Mouse (Mus musculus): ENCODE measurements around the gene Cyp26c1.

DNA sequence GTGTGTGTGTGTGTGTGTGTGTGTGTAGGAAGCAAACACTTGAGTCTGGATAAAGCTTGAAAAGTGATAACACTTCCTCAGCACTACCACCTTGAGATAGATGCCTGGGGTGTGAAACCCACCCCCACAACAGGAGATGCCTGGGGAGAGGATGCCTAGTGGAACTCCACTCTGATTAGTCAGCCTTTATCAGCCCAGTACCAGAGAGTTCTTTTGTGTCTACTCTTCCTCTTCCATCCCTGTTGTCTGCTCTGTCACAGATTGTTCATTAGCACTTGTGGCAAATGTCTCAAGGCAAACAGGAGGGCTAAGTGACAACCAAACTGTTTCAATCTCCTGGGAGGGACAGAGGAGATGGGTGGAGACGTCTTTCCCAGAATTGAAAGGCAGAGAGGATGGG, 33.8 kb downstream of the Cyp26c1 start:
- TF ChIP-seq CTCF (IDR thresholded peaks at IDR 0.05; ENCODE audit: extremely low read depth, insufficient read length, insufficient replicate concordance, low read depth, low read length) (no peak), POLR2A (IDR thresholded peaks at IDR 0.05; ENCODE audit: low read depth, low read length) (no peak)
